Mouse (Mus musculus): ENCODE measurements around the gene Uvrag.

- TF ChIP-seq CTCF (IDR thresholded peaks at IDR 0.05; ENCODE audit: borderline replicate concordance, insufficient read depth, low read length) (no peak), POLR2A (IDR thresholded peaks at IDR 0.05; ENCODE audit: low read depth, low read length) (no peak)
Observed at GRCm38 (mm10) chr7:98926906-98927528, 213.9 kb downstream of the Uvrag start.
